Mouse (Mus musculus) intestine, postnatal 0 days (tissue): Measurements from ENCODE around the gene Mkrn3. TPM values are rescaled to one million over a fixed set of nuclear protein-coding genes. Genes with fewer than 3 reads are reported as not detected.
A peak's percentile ranks its signal among the peaks of the same experiment; 100 is the strongest.

ENCODE experiments used
- ATAC-seq: fragments of 200-750 bp; cut with Nextera tagmentation; 2 replicates; pipeline ENCODE4 v1.8.0; 2017; ENCODE audit warnings: mild to moderate bottlenecking, moderate TSS enrichment, moderate library complexity
- H3K27ac ChIP-seq: fragments of 300-500 bp; sonication (generic); 2 replicates; pipeline ENCODE4 v1.5.1; 2014; ENCODE audit warnings: mild to moderate bottlenecking, low read depth, low read length, moderate library complexity
- H3K27me3 ChIP-seq: fragments of 300-500 bp; sonication (generic); replicated peaks from 2 replicates; pipeline ENCODE4 v1.6.1; 2014; ENCODE audit warnings: low read length, mixed read lengths; ENCODE audit not compliant: control insufficient read depth, insufficient read depth
- H3K36me3 ChIP-seq: fragments of 300-500 bp; sonication (generic); 2 replicates; pipeline ENCODE4 v1.6.1; 2014; ENCODE audit warnings: mild to moderate bottlenecking, moderate library complexity; ENCODE audit not compliant: control insufficient read depth, insufficient read depth
- H3K4me1 ChIP-seq: fragments of 300-500 bp; sonication (generic); replicated peaks from 2 replicates; pipeline ENCODE4 v1.6.1; 2014; ENCODE audit warnings: antibody characterized with exemption, low read length, mixed read lengths; ENCODE audit not compliant: control insufficient read depth, insufficient read depth
- H3K4me2 ChIP-seq: fragments of 300-500 bp; sonication (generic); replicated peaks from 2 replicates; pipeline ENCODE4 v1.6.1; 2014; ENCODE audit warnings: low read depth, mild to moderate bottlenecking, moderate library complexity
- H3K4me3 ChIP-seq: fragments of 300-500 bp; sonication (generic); 2 replicates; pipeline ENCODE4 v1.5.1; 2014; ENCODE audit warnings: low read depth, low read length
- H3K9ac ChIP-seq: fragments of 300-500 bp; sonication (generic); 2 replicates; pipeline ENCODE4 v1.6.1; 2014; ENCODE audit warnings: mild to moderate bottlenecking, low read depth, low read length
- H3K9me3 ChIP-seq: fragments of 300-500 bp; sonication (generic); 2 replicates; pipeline ENCODE4 v1.6.1; 2016; ENCODE audit warnings: mixed run types; ENCODE audit not compliant: control insufficient read depth
- CTCF ChIP-seq: sonication (generic); IDR thresholded peaks from 2 replicates; pipeline ENCODE4 v1.5.1; 2016; ENCODE audit warnings: low read depth, mild to moderate bottlenecking, control low read depth, antibody characterized with exemption, moderate library complexity
- WGBS: fragments of 180-500 bp; shearing (Covaris S2); extraction: QIAGEN DNeasy Blood & Tissue Kit; methylation state at CpG from one replicate; pipeline ENCODE4 v1.1.7; 2014; 5-methylcytosine and 5-hydroxymethylcytosine counted together
- polyA plus RNA-seq: library from polyadenylated mRNA; unstranded; fragments of >200 nt; fragmentation: Nextera tagmentation; extraction: Ambion mirVana; gene quantifications from 2 replicates; pipeline ENCODE4 v1.2.1, GENCODE M21; 2015

The Mkrn3 gene
- polyA plus RNA-seq, 1 experiment from 2014 or later, result 1.6 TPM

GRCm38 (mm10) chr7:62445431-62446165 lies 25.7 kb upstream of the Mkrn3 start:
- Histone ChIP-seq H3K4me3 (no peak overlapping the region), H3K36me3 (no peaks in the 10 kb centered on the region), H3K27me3 (no peaks in the 10 kb centered on the region), H3K4me1 (no peaks in the 10 kb centered on the region), H3K9ac (no peak overlapping the region), H3K4me2 (no peak overlapping the region), H3K27ac (no peak overlapping the region), H3K9me3 (no peaks in the 10 kb centered on the region)
- TF ChIP-seq CTCF, result no peak
- ATAC-seq, result no peak

- no peak overlapping the region for H3K27ac ChIP-seq
- H3K4me3 ChIP-seq, result no peak overlapping the region
- H3K9ac ChIP-seq, result no peak overlapping the region
- no peak overlapping the region for H3K4me2 ChIP-seq
- H3K27me3 ChIP-seq, result no peaks in the 10 kb centered on the region
- no peaks in the 10 kb centered on the region for H3K36me3 ChIP-seq
- no peak for ATAC-seq
- peak; percentile 43 for TF ChIP-seq CTCF
- H3K9me3 ChIP-seq, result no peaks in the 10 kb centered on the region
- H3K4me1 ChIP-seq, result no peaks in the 10 kb centered on the region
- 47% methylated on average over 2 of the region's 2 CpGs for WGBS
These were observed 16.5 kb upstream of the Mkrn3 start for GRCm38 (mm10) chr7:62436394-62436793.

- H3K27ac ChIP-seq, result no peak overlapping the region
- no peaks in the 10 kb centered on the region for H3K27me3 ChIP-seq
- H3K4me2 ChIP-seq, result no peak overlapping the region
- TF ChIP-seq CTCF, result peak; percentile 58
- no peaks in the 10 kb centered on the region for H3K9me3 ChIP-seq
- 35% methylated on average over 3 of the region's 3 CpGs for WGBS
- H3K9ac ChIP-seq, result no peak overlapping the region
- no peaks in the 10 kb centered on the region for H3K36me3 ChIP-seq
- no peak overlapping the region for H3K4me3 ChIP-seq
- H3K4me1 ChIP-seq, result no peaks in the 10 kb centered on the region
- no peak for ATAC-seq
These were observed 13.3 kb upstream of the Mkrn3 start for GRCm38 (mm10) chr7:62433243-62433642.

GRCm38 (mm10) chr7:62428337-62428736 lies 8.4 kb upstream of the Mkrn3 start:
- 20% methylated on average over 8 of the region's 8 CpGs for WGBS
- H3K36me3 ChIP-seq, result no peaks in the 10 kb centered on the region
- no peak overlapping the region for H3K9ac ChIP-seq
- no peak for ATAC-seq
- H3K9me3 ChIP-seq, result no peaks in the 10 kb centered on the region
- H3K4me3 ChIP-seq, result no peak overlapping the region
- no peak overlapping the region for H3K4me2 ChIP-seq
- no peak overlapping the region for H3K27ac ChIP-seq
- H3K4me1 ChIP-seq, result no peaks in the 10 kb centered on the region
- TF ChIP-seq CTCF, result peak; percentile 67
- H3K27me3 ChIP-seq, result no peaks in the 10 kb centered on the region

- H3K9me3 ChIP-seq, result no peaks in the 10 kb centered on the region
These were observed 3.3 kb upstream of the Mkrn3 start for GRCm38 (mm10) chr7:62423210-62423609.

GRCm38 (mm10) chr7:62420566-62420965 lies 627 bp upstream of the Mkrn3 start:
- Histone ChIP-seq H3K9me3 (no peaks in the 10 kb centered on the region), H3K9ac (no peak overlapping the region), H3K4me2 (no peak overlapping the region), H3K4me1 (no peaks in the 10 kb centered on the region), H3K4me3 (no peak overlapping the region), H3K27me3 (no peaks in the 10 kb centered on the region), H3K36me3 (no peaks in the 10 kb centered on the region), H3K27ac (no peak overlapping the region)
- no peak for ATAC-seq
- TF ChIP-seq CTCF, result no peak
- WGBS, result 71% methylated on average over 6 of the region's 6 CpGs

More at GRCm38 (mm10) chr7:62423210-62423609, 3.3 kb upstream of the Mkrn3 start:
- TF ChIP-seq CTCF, result no peak
- ATAC-seq, result no peak
- H3K9ac ChIP-seq, result no peak overlapping the region
- H3K27me3 ChIP-seq, result no peaks in the 10 kb centered on the region
- H3K4me3 ChIP-seq, result no peak overlapping the region
- H3K36me3 ChIP-seq, result no peaks in the 10 kb centered on the region
- no peak overlapping the region for H3K27ac ChIP-seq
- no peak overlapping the region for H3K4me2 ChIP-seq
- WGBS, result 51% methylated on average over 4 of the region's 4 CpGs
- H3K4me1 ChIP-seq, result no peaks in the 10 kb centered on the region
